Mouse (Mus musculus): Measurements from ENCODE around the gene Srsf3. TPM values are rescaled to one million over a fixed set of nuclear protein-coding genes. Genes with fewer than 3 reads are reported as not detected.
"Not testable (repeated sequence)": the region's sequence is repeated elsewhere in the genome, so short reads cannot be mapped to it uniquely, and the experiment has no call there.

Srsf3 gene
- polyA plus RNA-seq, 1 experiment: 69.4 TPM

DNA sequence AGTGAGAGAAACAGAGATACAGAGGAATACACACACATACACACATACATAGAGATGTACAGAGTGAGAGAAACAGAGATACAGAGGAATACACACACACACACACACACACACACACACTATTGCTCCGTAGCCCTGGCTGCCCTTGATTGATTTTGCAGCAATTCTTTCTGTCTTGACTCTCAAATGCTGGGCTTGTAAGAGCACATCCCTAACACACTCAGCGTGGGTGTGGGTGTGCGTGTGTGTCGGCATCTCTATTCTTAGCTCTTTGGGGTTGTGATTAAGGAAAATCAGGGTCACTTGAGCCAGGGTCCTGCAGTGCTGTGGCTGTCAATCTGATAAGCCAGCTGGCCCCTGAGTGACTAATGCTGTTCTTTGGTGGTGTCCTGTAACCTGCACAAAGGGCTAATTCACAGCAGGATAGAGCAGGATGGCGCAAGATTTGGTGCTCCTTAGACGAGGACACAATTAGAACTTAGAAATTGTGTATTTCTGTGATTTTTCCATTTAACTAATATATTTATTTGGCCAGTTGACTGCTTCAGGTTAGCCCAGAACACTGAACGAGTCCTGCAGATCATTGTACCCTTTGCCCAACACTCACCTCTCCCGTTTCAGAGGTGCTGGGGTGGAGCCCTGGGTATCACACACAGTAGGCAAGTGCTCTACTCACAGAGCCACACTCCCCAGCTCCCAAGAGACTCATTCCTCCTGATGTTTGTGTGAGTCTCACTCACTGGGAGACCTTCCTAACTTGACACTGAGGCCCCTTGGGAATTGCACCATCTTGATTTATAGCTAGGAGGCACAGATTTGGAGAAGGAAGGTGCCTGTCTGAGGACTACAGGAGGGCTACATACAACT, 30.9 kb downstream of the Srsf3 start:
- TF ChIP-seq POLR2A (IDR thresholded peaks at IDR 0.05; ENCODE audit: low read depth, low read length) (no peak), CTCF (IDR thresholded peaks at IDR 0.05; ENCODE audit: extremely low read depth, insufficient read length, insufficient replicate concordance, low read depth, low read length) (no peak)
- H3K4me1 ChIP-seq (ENCODE audit: control insufficient read depth, insufficient read depth, insufficient read length, low read length): peaks cover 10% of the 10 kb centered on the region; the same call in 1 of the 2 replicates
- no peak overlapping the region for H3K4me3 ChIP-seq (ENCODE audit: low read depth, low read length)
- no peaks in the 10 kb centered on the region for H3K36me3 ChIP-seq (ENCODE audit: control insufficient read depth, insufficient read depth, low read length)
- 79% methylated on average over 8 of the region's 8 CpGs for WGBS
- no peaks in the 10 kb centered on the region for H3K27me3 ChIP-seq (ENCODE audit: control insufficient read depth, insufficient read depth, low read length)
- H3K27ac ChIP-seq (ENCODE audit: insufficient read depth, low read depth, low read length): no peak overlapping the region

DNA sequence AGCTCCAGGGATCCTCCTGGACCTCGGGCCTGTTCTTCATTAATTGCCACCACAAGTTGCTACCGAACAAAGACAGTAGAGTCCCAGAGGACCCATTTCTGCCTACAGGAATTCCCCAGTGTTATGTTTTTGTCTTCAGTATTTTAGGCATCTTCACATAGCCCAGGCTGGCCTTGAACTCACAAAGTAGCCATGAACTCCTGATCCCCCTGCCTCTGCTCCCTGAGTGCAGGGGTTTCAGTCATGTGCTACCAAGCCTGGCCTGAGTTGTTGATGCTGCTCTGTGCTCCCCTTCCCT, 31.5 kb downstream of the Srsf3 start:
- no peaks in the 10 kb centered on the region for H3K27me3 ChIP-seq (ENCODE audit: control insufficient read depth, insufficient read depth, low read length)
- H3K4me3 ChIP-seq (ENCODE audit: low read depth, low read length): no peak overlapping the region
- no peaks in the 10 kb centered on the region for H3K36me3 ChIP-seq (ENCODE audit: control insufficient read depth, insufficient read depth, low read length)
- no peak overlapping the region for H3K27ac ChIP-seq (ENCODE audit: insufficient read depth, low read depth, low read length)
- H3K4me1 ChIP-seq (ENCODE audit: control insufficient read depth, insufficient read depth, insufficient read length, low read length): peaks cover 6% of the 10 kb centered on the region; the same call in 1 of the 2 replicates
- no peak for TF ChIP-seq CTCF (IDR thresholded peaks at IDR 0.05; ENCODE audit: extremely low read depth, insufficient read length, insufficient replicate concordance, low read depth, low read length)
- TF ChIP-seq POLR2A (IDR thresholded peaks at IDR 0.05; ENCODE audit: low read depth, low read length): no peak
- 79% methylated on average over 2 of the region's 2 CpGs for WGBS

DNA sequence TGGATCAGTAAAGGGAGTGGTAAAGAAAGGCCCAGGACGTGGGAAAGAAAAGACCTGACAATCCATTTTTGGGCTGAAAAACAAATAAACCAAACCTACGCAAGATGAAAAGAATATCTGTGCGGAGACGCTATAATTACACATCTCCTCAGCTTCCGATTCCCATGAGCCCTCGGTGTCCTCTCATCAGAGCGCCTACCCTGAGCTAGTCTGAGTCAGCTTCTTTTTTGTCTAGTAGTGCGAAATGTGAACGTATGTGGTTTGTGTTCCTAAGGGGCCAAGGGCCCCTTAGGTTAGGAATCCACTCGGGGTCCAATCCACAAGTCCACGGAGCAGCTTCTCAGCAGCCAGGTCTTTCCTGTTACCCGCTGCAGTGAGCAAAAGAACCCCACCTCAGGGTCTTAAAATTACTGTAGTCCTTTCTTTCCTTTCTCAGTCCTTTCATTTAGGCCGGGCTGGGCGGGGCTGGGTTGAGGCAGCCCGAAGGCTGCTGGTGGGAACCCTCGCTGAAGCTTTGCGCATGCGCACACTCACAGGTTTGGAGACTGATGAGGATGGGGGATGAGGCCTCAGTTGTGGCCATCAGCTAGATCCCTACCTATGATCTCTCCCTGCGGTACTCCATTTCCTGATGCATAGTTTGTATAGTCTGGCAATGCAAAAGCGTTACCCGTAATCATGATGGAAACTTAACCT, 33.0 kb downstream of the Srsf3 start:
- H3K36me3 ChIP-seq (ENCODE audit: control insufficient read depth, insufficient read depth, low read length): no peaks in the 10 kb centered on the region
- H3K27ac ChIP-seq (ENCODE audit: insufficient read depth, low read depth, low read length): no peak overlapping the region
- no peak overlapping the region for H3K4me3 ChIP-seq (ENCODE audit: low read depth, low read length)
- 92% methylated on average over 21 of the region's 21 CpGs for WGBS
- no peak for TF ChIP-seq CTCF (IDR thresholded peaks at IDR 0.05; ENCODE audit: extremely low read depth, insufficient read length, insufficient replicate concordance, low read depth, low read length)
- no peak for TF ChIP-seq POLR2A (IDR thresholded peaks at IDR 0.05; ENCODE audit: low read depth, low read length)
- no peaks in the 10 kb centered on the region for H3K27me3 ChIP-seq (ENCODE audit: control insufficient read depth, insufficient read depth, low read length)
- H3K4me1 ChIP-seq (ENCODE audit: control insufficient read depth, insufficient read depth, insufficient read length, low read length): no peaks in the 10 kb centered on the region

DNA sequence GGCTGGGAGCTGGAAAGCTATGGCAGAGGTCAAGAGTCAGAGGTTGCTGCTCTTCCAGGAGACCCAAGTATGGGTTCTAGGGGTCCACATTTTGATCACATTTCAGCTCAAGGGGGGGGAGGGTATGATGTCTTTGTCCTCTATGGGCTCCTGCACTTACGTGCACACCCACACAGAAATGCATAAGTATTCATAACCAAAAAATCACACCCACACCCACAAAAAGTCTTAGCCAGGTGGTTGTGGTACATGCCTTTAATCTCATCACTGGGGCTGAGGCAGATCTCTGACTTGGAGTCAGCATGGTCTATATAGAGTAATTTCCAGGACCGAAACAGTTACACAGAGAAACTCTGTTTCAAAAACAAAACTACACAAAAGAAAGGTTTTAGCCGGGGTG, 33.5 kb downstream of the Srsf3 start:
- TF ChIP-seq CTCF (IDR thresholded peaks at IDR 0.05; ENCODE audit: extremely low read depth, insufficient read length, insufficient replicate concordance, low read depth, low read length): no peak
- no peak for TF ChIP-seq POLR2A (IDR thresholded peaks at IDR 0.05; ENCODE audit: low read depth, low read length)
- H3K36me3 ChIP-seq (ENCODE audit: control insufficient read depth, insufficient read depth, low read length): no peaks in the 10 kb centered on the region
- no peaks in the 10 kb centered on the region for H3K27me3 ChIP-seq (ENCODE audit: control insufficient read depth, insufficient read depth, low read length)
- no peak overlapping the region for H3K4me3 ChIP-seq (ENCODE audit: low read depth, low read length)
- H3K27ac ChIP-seq (ENCODE audit: insufficient read depth, low read depth, low read length): no peak overlapping the region
- H3K4me1 ChIP-seq (ENCODE audit: control insufficient read depth, insufficient read depth, insufficient read length, low read length): no peaks in the 10 kb centered on the region
- WGBS: 90% methylated on average over 3 of the region's 3 CpGs

DNA sequence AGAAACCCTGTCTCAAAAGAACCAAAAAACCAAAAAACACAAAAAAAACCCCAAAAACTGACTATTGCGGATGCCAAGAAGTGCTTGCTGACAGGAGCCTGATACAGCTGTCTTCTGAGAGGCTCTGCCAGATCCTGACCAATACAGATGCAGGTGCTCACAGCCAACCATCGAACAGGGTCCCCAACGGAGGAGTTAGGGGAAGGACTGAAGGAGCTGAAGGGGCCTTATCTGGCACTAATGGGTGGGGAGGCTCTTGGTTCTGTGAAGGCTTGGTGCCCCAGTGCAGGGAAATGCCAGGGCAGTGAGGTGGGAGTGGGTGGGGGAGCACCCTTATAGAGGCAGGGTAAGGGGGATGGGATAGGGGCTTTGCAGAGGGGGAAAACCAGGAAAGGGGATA, 35.0 kb downstream of the Srsf3 start:
- H3K36me3 ChIP-seq (ENCODE audit: control insufficient read depth, insufficient read depth, low read length); H3K27me3 ChIP-seq (ENCODE audit: control insufficient read depth, insufficient read depth, low read length); H3K4me1 ChIP-seq (ENCODE audit: control insufficient read depth, insufficient read depth, insufficient read length, low read length); H3K4me3 ChIP-seq (ENCODE audit: low read depth, low read length); H3K27ac ChIP-seq (ENCODE audit: insufficient read depth, low read depth, low read length): not testable (repeated sequence)
- 71% methylated on average over 3 of the region's 3 CpGs for WGBS

DNA sequence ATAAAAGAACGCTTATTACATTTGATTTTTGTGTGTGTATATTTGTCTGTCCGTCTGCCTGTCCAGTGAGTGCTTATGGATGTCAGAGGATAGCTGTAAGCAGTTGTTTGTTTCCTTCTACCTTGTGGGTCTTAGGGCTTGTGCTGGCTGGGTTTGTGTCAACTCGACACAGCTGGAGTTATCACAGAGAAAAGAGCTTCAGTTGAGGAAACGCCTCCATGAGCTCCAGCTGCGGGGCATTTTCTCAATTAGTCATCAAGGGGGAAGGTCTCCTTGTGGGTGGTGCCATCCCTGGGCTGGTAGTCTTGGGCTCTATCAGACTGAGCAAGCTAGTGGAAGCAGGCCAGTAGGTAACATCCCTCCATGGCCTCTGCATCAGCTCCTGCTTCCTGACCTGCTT, 35.4 kb downstream of the Srsf3 start:
- no peak overlapping the region for H3K27ac ChIP-seq (ENCODE audit: insufficient read depth, low read depth, low read length)
- 64% methylated on average over 5 of the region's 5 CpGs for WGBS
- no peak overlapping the region for H3K4me3 ChIP-seq (ENCODE audit: low read depth, low read length)
- H3K36me3 ChIP-seq (ENCODE audit: control insufficient read depth, insufficient read depth, low read length): no peaks in the 10 kb centered on the region
- H3K4me1 ChIP-seq (ENCODE audit: control insufficient read depth, insufficient read depth, insufficient read length, low read length): no peaks in the 10 kb centered on the region
- TF ChIP-seq POLR2A (IDR thresholded peaks at IDR 0.05; ENCODE audit: low read depth, low read length) (no peak), CTCF (IDR thresholded peaks at IDR 0.05; ENCODE audit: extremely low read depth, insufficient read length, insufficient replicate concordance, low read depth, low read length) (no peak)
- no peaks in the 10 kb centered on the region for H3K27me3 ChIP-seq (ENCODE audit: control insufficient read depth, insufficient read depth, low read length)

DNA sequence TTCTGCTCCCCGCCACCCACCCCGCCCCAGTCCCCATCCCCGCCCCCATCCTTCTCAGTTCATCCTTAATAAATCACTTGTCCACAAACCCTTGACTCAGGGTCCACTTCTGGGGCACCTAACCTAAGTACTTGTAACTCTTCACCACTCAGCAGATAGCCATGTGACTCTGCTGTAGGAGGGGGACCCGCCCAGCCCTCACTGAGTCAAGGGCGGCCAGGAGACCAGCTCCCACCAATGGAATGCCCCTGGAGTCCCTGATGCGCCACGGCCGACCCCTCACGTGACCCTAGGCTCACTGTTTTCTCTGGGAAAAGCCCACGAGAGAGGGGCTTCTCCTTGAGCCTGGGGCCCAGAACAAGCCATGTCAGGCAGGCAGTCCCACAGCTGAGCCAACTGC, 36.6 kb downstream of the Srsf3 start:
- H3K36me3 ChIP-seq (ENCODE audit: control insufficient read depth, insufficient read depth, low read length): no peaks in the 10 kb centered on the region
- no peak overlapping the region for H3K4me3 ChIP-seq (ENCODE audit: low read depth, low read length)
- no peaks in the 10 kb centered on the region for H3K4me1 ChIP-seq (ENCODE audit: control insufficient read depth, insufficient read depth, insufficient read length, low read length)
- H3K27me3 ChIP-seq (ENCODE audit: control insufficient read depth, insufficient read depth, low read length): no peaks in the 10 kb centered on the region
- H3K27ac ChIP-seq (ENCODE audit: insufficient read depth, low read depth, low read length): no peak overlapping the region
- 88% methylated on average over 10 of the region's 10 CpGs for WGBS
- TF ChIP-seq CTCF (IDR thresholded peaks at IDR 0.05; ENCODE audit: extremely low read depth, insufficient read length, insufficient replicate concordance, low read depth, low read length) (no peak), POLR2A (IDR thresholded peaks at IDR 0.05; ENCODE audit: low read depth, low read length) (no peak)
